Mouse (Mus musculus) layer of hippocampus, adult 8-10 months (tissue): ENCODE measurements at regions not wholly inside any gene's neighbourhood (a gene's known extent, or its start where the extent isn't known, plus 50 kb on each side); places are given as distances from the start of the nearest gene placed in this dataset.

Source experiments
- DNase-seq, 2 experiments: peaks; one replicate each; pipeline ENCODE4 v3.0.0; 2022; ENCODE audit warnings: low spot score in 2 of 2

- no peak for DNase-seq
Measured at GRCm38 (mm10) chr7:71873817-71874216, 432.6 kb downstream of the Mctp2 start.

- no peak for DNase-seq
Measured at GRCm38 (mm10) chr7:71872912-71873311, 433.5 kb downstream of the Mctp2 start.

GRCm38 (mm10) chr7:71867090-71867489 is 439.3 kb downstream of the Mctp2 start:
- peak; percentile 16 to 56 for DNase-seq

GRCm38 (mm10) chr7:71865371-71866166 is 440.8 kb downstream of the Mctp2 start:
- DNase-seq, result no peak

- DNase-seq, result no peak
Measured at GRCm38 (mm10) chr7:71852864-71853263, 453.5 kb downstream of the Mctp2 start.

- DNase-seq, result no peak
Measured at GRCm38 (mm10) chr7:71849174-71849573, 457.2 kb downstream of the Mctp2 start.

GRCm38 (mm10) chr7:71837845-71838244 is 468.6 kb downstream of the Mctp2 start:
- DNase-seq, result no peak

- DNase-seq, result no peak
Measured at GRCm38 (mm10) chr7:71831790-71832525, 474.4 kb downstream of the Mctp2 start.

- no peak for DNase-seq
Measured at GRCm38 (mm10) chr7:71829567-71829966, 476.8 kb downstream of the Mctp2 start.

- no peak for DNase-seq
Measured at GRCm38 (mm10) chr7:71816138-71816537, 464.9 kb upstream of the Gm10295 start.

GRCm38 (mm10) chr7:71794201-71794600 is 442.9 kb upstream of the Gm10295 start:
- no peak for DNase-seq

- DNase-seq, result no peak
Measured at GRCm38 (mm10) chr7:71788401-71788800, 437.1 kb upstream of the Gm10295 start.

- no peak for DNase-seq
Measured at GRCm38 (mm10) chr7:71782496-71782895, 431.2 kb upstream of the Gm10295 start.

GRCm38 (mm10) chr7:71749886-71750285 is 398.6 kb upstream of the Gm10295 start:
- no peak for DNase-seq

GRCm38 (mm10) chr7:71746118-71746897 is 395.0 kb upstream of the Gm10295 start:
- DNase-seq, result no peak

GRCm38 (mm10) chr7:71728509-71728908 is 377.2 kb upstream of the Gm10295 start:
- no peak for DNase-seq

- DNase-seq, result no peak
Measured at GRCm38 (mm10) chr7:71708209-71708608, 356.9 kb upstream of the Gm10295 start.

GRCm38 (mm10) chr7:71706201-71706600 is 354.9 kb upstream of the Gm10295 start:
- no peak for DNase-seq

GRCm38 (mm10) chr7:71705426-71706050 is 354.3 kb upstream of the Gm10295 start:
- DNase-seq, result no peak

- DNase-seq, result no peak
Measured at GRCm38 (mm10) chr7:71704661-71705240, 353.5 kb upstream of the Gm10295 start.
